Mouse (Mus musculus): ENCODE measurements around the gene Alkbh6.

Alkbh6 gene

GRCm38 (mm10) chr7:30331887-30332286 lies 23.4 kb downstream of the Alkbh6 start:
- peak; percentile 94 for DNase-seq (ENCODE audit: low read depth)

- peak; percentile 69 for DNase-seq (ENCODE audit: low read depth)
These were observed 24.2 kb downstream of the Alkbh6 start for GRCm38 (mm10) chr7:30332622-30333259.

GRCm38 (mm10) chr7:30333436-30333835 lies 24.9 kb downstream of the Alkbh6 start:
- DNase-seq (ENCODE audit: low read depth) = peak; percentile 68

GRCm38 (mm10) chr7:30334563-30334962 lies 26.0 kb downstream of the Alkbh6 start:
- no peak for DNase-seq (ENCODE audit: low read depth)

GRCm38 (mm10) chr7:30335688-30336087 lies 27.2 kb downstream of the Alkbh6 start:
- no peak for DNase-seq (ENCODE audit: low read depth)

- peak; percentile 85 for DNase-seq (ENCODE audit: low read depth)
These were observed 27.9 kb downstream of the Alkbh6 start for GRCm38 (mm10) chr7:30336384-30336783.

GRCm38 (mm10) chr7:30339432-30340109 lies 31.1 kb downstream of the Alkbh6 start:
- DNase-seq (ENCODE audit: low read depth) = no peak

GRCm38 (mm10) chr7:30346635-30347379 lies 38.3 kb downstream of the Alkbh6 start:
- DNase-seq (ENCODE audit: low read depth) = peak; percentile 82

- peak; percentile 81 for DNase-seq (ENCODE audit: low read depth)
These were observed 39.3 kb downstream of the Alkbh6 start for GRCm38 (mm10) chr7:30347828-30348227.

- DNase-seq (ENCODE audit: low read depth) = peak; percentile 86
These were observed 44.8 kb downstream of the Alkbh6 start for GRCm38 (mm10) chr7:30353279-30353822.

GRCm38 (mm10) chr7:30354059-30354458 lies 45.5 kb downstream of the Alkbh6 start:
- no peak for DNase-seq (ENCODE audit: low read depth)

- no peak for DNase-seq (ENCODE audit: low read depth)
These were observed 50.1 kb downstream of the Alkbh6 start for GRCm38 (mm10) chr7:30358378-30359186.

GRCm38 (mm10) chr7:30359276-30359865 lies 50.9 kb downstream of the Alkbh6 start:
- DNase-seq (ENCODE audit: low read depth) = no peak

GRCm38 (mm10) chr7:30360028-30360427 lies 51.5 kb downstream of the Alkbh6 start:
- DNase-seq (ENCODE audit: low read depth) = no peak

- DNase-seq (ENCODE audit: low read depth) = no peak
These were observed 54.3 kb downstream of the Alkbh6 start, which contains the start of gene Lrfn3 for GRCm38 (mm10) chr7:30362652-30363343. Lrfn3 (minus strand) TSS chr7:30362772.

GRCm38 (mm10) chr7:30363344-30363738 lies 54.8 kb downstream of the Alkbh6 start:
- DNase-seq (ENCODE audit: low read depth) = no peak
